Mouse (Mus musculus): Measurements from ENCODE around the gene Zbtb44.

The Zbtb44 gene

DNA sequence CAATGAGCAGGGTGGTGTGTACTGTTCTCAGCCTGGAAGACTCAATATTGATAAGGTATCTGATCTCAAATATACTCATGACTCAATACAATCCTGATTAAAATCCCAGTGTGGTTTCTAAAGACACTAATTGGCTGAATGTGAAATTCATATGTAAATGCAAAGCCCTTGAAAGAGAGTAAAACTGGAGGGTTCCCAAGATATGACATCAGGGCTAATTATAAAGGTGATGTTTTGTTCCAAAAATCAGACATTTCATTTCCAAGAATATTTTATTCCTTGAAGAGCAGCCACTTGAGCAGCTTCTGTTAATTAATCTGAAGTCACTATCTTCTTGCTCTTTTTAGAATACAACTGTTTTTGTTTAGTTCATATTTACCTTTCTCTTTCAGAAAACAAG is 85.1 kb downstream of the Zbtb44 start:
- no peak for DNase-seq (ENCODE audit: low spot score)

DNA sequence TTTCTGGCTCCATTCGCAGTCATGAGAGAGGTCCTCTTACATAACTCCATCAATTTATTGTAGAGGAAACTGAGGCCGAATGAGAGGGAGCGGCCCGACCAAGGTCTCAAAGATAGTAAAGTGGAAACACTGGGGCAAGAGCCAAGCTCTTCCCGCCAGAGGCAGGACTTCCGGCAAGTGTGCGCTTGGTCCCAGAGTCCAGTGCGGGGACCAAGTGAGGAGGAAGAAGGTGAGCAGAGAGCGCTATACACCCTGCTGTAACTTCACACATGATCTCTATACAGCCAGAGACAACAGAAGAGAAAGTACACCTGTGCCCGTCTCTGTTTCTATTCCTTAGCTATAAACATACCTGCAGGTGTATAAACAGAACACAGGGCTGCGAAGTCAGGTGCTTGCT is 86.6 kb downstream of the Zbtb44 start:
- DNase-seq (ENCODE audit: low spot score) = no peak

- DNase-seq (ENCODE audit: low spot score) = no peak
Observed at GRCm38 (mm10) chr9:31117488-31117887, 87.0 kb downstream of the Zbtb44 start.

DNA sequence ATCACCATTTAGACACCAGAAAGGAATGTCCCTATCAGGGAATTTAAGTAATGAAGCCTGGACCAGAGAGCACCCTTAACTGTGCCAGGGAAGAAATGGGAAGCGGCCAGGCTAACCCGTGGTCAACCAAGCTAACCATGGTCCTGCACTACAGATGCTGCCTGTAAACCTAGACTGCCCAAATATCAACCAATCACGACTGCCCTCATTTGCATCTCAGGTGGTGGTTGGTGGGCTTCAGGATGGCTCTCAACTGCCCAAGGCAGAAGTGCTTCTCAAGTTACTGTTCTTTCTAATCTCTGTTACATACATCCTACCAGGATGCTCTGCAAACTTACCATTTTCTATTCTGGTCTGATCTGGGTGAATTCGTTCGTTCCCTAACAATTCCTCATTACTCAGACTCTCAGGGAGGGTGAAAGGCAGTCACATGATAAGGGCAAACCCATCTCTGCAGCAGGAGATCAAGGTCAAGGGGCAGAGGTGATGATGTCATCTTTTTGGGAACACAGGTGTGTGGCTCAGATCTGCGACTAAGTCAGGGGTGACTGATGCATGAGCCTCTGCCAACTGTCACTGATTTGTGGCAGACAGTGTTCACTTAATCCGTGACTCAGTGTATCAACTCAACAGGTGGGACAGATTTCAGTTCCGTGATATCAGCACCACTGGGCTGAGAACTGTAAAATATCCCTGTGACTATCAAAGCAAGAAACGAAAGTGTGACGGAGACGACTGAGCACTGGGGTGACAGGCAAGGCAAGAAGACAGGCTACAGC is 88.3 kb downstream of the Zbtb44 start:
- no peak for DNase-seq (ENCODE audit: low spot score)

DNA sequence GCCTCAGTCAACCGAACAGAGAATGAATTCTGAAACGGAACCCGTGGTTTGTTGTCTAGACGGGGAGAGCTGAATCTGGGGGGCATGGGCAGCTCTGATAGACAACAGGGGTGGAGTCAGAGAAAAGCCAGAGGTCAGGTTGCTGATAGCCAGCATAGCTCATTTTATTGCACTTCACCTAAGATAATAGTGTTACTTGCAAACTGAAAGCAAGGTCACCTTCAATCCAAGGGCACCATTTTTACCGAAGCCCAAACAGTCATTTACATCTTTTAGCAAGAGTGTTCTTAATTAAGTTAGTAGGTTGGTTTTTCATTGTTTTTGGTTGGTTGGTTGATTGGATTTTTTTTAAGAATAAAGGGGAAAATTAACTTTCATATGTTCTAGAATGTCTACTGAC is 89.0 kb downstream of the Zbtb44 start:
- no peak for DNase-seq (ENCODE audit: low spot score)

GRCm38 (mm10) chr9:31119882-31120532 is 89.6 kb downstream of the Zbtb44 start:
- no peak for DNase-seq (ENCODE audit: low spot score)

DNA sequence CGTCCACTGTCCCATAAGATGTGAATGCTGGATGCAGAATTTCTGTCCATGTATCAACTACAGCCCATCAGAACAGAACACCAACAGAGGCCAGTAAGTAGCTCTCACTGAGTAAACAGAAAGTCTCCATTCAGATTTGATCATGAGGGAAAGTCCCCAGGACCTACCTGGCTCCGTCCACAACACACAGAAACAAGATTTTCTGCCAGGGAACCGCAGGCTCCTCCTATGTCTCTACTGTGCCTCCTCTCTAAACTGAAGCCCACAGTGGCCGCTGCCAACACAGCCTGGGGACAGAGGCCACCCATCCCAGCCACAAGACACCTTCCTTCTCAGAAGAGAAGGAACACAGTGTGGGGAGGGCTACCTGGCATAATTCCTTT is 90.1 kb downstream of the Zbtb44 start:
- DNase-seq (ENCODE audit: low spot score) = no peak

- DNase-seq (ENCODE audit: low spot score) = no peak
Observed at GRCm38 (mm10) chr9:31122464-31123030, 92.1 kb downstream of the Zbtb44 start.
